Mouse (Mus musculus) gastrocnemius, postnatal 14 days (tissue): ENCODE data around the gene Narfl. TPM values are rescaled to one million over a fixed set of nuclear protein-coding genes. Genes with fewer than 3 reads are reported as not detected.

Experiments used
- DNase-seq: peaks from one replicate; pipeline ENCODE4 v3.0.0; 2021; ENCODE audit warnings: mixed read lengths
- intact Hi-C: fragments of 180-260 bp; cut with DNase I; formaldehyde crosslinking; loops from one replicate; pipeline ENCODE4 v1.15.1; 2025; ENCODE audit warnings: low total_unique reads
- total RNA-seq, 2 experiments: library from RNA; stranded (reverse); gene quantifications; 2 replicates each; pipeline ENCODE4 v1.2.3; 2021

Narfl gene
- total RNA-seq, 2 experiments from 2014 or later = 27.7 to 28.8 TPM

GRCm38 (mm10) chr17:25757691-25758090, 15.9 kb upstream of the Narfl start:
- DNase-seq = no peak
- intact Hi-C loops = no loop called here

GRCm38 (mm10) chr17:25760148-25760547, 13.4 kb upstream of the Narfl start:
- intact Hi-C loops = no loop called here
- no peak for DNase-seq

- intact Hi-C loops = no loop called here
- no peak for DNase-seq
Observed at GRCm38 (mm10) chr17:25761561-25761970, 12.0 kb upstream of the Narfl start.

GRCm38 (mm10) chr17:25762591-25762990, 11.0 kb upstream of the Narfl start:
- intact Hi-C loops = no loop called here
- DNase-seq = no peak

- intact Hi-C loops = no loop called here
- no peak for DNase-seq
Observed at GRCm38 (mm10) chr17:25765886-25766285, 7.7 kb upstream of the Narfl start.

- DNase-seq = no peak
- intact Hi-C loops = no loop called here
Observed at GRCm38 (mm10) chr17:25769331-25769730, 4.2 kb upstream of the Narfl start.

GRCm38 (mm10) chr17:25775318-25776062, 1.9 kb downstream of the Narfl start:
- no peak for DNase-seq
- intact Hi-C loops = no loop called here

GRCm38 (mm10) chr17:25777948-25778347, 4.4 kb downstream of the Narfl start:
- intact Hi-C loops = no loop called here
- DNase-seq = no peak

GRCm38 (mm10) chr17:25781339-25781738, 7.8 kb downstream of the Narfl start:
- DNase-seq = no peak
- intact Hi-C loops = no loop called here

- DNase-seq = no peak
- intact Hi-C loops = no loop called here
Observed at GRCm38 (mm10) chr17:25783086-25783485, 9.5 kb downstream of the Narfl start.

GRCm38 (mm10) chr17:25783861-25784574, 10.4 kb downstream of the Narfl start:
- no peak for DNase-seq
- intact Hi-C loops = no loop called here

- peak; percentile 95 for DNase-seq
- intact Hi-C loops = no loop called here
Observed at GRCm38 (mm10) chr17:25785281-25785745, 11.7 kb downstream of the Narfl start, which contains the start of gene Haghl. Haghl (minus strand) TSS chr17:25785673.

GRCm38 (mm10) chr17:25786280-25786679, 12.7 kb downstream of the Narfl start, which contains the start of gene Ccdc78:
Ccdc78 (plus strand) TSS chr17:25786580.
- DNase-seq = no peak
- intact Hi-C loops = no loop called here

- intact Hi-C loops = no loop called here
Observed at GRCm38 (mm10) chr17:25786781-25787504, 13.4 kb downstream of the Narfl start.

GRCm38 (mm10) chr17:25791320-25791842, 17.8 kb downstream of the Narfl start:
- intact Hi-C loops = no loop called here

More at GRCm38 (mm10) chr17:25786781-25787504, 13.4 kb downstream of the Narfl start:
- DNase-seq = no peak

GRCm38 (mm10) chr17:25791843-25792527, 18.4 kb downstream of the Narfl start:
- intact Hi-C loops = no loop called here
- peak; percentile 84 for DNase-seq

More at GRCm38 (mm10) chr17:25791320-25791842, 17.8 kb downstream of the Narfl start:
- DNase-seq = no peak

GRCm38 (mm10) chr17:25792615-25793014, 19.0 kb downstream of the Narfl start, which contains the start of gene Fam173a:
Fam173a (minus strand) TSS chr17:25792901.
- DNase-seq = peak; percentile 84
- intact Hi-C loops = no loop called here

GRCm38 (mm10) chr17:25794197-25794596, 20.6 kb downstream of the Narfl start:
- DNase-seq = no peak
- intact Hi-C loops = no loop called here

GRCm38 (mm10) chr17:25794998-25795397, 21.4 kb downstream of the Narfl start:
- no peak for DNase-seq
- intact Hi-C loops = loop anchor here (5.0 kb wide), 1 partner anchor 63 kb away; no protein-coding TSS in a partner anchor
